Mouse (Mus musculus) kidney, postnatal 10 days (tissue): ENCODE measurements at regions not wholly inside any gene's neighbourhood (a gene's known extent, or its start where the extent isn't known, plus 50 kb on each side); places are given as distances from the start of the nearest gene placed in this dataset.

ENCODE experiments used
- DNase-seq: peaks from one replicate; pipeline ENCODE4 v3.0.0; 2021; ENCODE audit warnings: mixed read lengths

DNA sequence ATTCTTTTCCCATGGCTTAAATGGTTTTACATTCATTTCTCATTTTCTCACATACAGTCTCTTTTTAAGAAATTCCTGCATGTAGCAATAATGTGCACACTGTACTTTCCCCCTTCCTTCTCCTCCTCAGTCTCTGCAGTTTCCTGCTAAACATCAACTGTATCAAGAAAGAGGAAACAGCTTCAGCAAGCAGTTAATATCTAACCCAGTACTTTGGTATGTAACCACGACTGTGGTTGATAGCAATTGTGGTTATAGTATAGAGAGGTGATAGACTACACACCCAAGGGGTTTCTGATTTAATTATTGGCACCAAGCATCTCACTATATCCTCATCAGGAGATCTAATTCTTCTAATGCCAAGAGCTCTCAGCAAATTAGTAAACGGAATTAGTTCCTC is 52.8 kb upstream of the Eci2 start:
- DNase-seq: no peak

GRCm38 (mm10) chr13:35085386-35085785 is 58.5 kb upstream of the Eci2 start:
- no peak for DNase-seq

- DNase-seq: peak; percentile 58
Measured at GRCm38 (mm10) chr13:35087246-35088040, 60.5 kb upstream of the Eci2 start.

DNA sequence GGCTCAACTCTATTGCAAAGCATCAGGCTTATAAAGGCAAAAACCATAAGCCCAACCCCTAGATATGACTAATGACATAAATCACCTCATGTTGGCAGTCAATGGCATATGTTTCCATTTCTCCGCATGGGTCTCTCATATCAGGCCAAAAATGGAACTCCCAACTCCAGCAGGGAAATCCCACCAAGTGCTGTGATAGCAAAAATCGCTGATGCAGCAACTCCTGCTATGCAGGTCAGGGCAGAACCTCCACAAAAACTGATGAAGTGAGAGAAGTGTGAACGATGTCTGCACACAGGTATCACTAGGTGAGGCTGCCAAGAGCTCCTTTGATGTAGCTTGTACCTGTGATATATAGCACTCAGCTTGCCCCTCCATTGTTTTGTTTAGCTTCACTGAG is 64.3 kb upstream of the Eci2 start:
- DNase-seq: no peak

- no peak for DNase-seq
Measured at GRCm38 (mm10) chr13:35119782-35120181, 92.9 kb upstream of the Eci2 start.

DNA sequence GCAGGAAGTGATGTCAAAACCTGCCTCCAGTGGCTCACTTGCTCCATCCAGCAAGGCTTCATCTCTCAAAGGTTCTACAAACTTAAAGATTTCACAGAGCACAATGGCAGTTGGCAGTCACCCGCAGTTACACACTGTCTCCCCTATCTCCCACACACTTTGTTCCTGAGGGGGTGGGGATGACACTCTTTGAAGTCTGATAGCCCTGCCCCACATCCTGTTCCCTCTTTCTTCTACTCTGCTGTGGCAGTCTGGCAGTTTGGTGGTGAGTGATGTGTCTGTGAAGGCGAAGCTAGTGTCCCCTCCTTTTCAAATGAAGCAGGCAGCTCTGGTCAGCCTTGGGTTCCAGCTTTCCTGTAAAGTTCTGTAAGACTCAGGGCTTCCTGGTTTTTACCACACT is 102.6 kb upstream of the Eci2 start:
- DNase-seq: no peak

- no peak for DNase-seq
Measured at GRCm38 (mm10) chr13:35131272-35132185, 104.6 kb upstream of the Eci2 start.

GRCm38 (mm10) chr13:35151629-35152028 is 124.7 kb upstream of the Eci2 start:
- DNase-seq: no peak

- no peak for DNase-seq
Measured at GRCm38 (mm10) chr13:35159456-35159855, 132.6 kb upstream of the Eci2 start.

- DNase-seq: no peak
Measured at GRCm38 (mm10) chr13:35160767-35161166, 133.9 kb upstream of the Eci2 start.

DNA sequence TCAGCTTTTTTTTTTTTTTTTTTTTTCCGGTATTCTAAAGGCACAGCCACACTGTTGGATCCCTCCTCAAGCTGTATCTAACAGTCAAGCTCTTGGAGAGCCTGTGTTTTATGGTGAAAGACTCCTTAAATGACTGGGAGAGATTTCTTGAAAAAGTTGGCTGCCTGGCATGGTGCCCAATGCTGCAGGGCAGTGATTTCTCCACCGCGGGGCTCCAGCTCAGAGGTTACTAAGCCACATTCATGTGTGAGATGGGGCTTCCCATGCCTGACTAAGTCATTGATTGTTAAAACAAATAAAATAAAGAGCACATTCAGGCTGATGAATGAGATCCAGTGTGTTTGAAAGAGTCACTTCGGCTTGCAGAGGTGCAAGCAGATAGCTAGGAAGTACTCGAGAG is 139.2 kb upstream of the Eci2 start:
- peak; percentile 59 for DNase-seq

GRCm38 (mm10) chr13:35166831-35167541 is 140.1 kb upstream of the Eci2 start:
- no peak for DNase-seq

DNA sequence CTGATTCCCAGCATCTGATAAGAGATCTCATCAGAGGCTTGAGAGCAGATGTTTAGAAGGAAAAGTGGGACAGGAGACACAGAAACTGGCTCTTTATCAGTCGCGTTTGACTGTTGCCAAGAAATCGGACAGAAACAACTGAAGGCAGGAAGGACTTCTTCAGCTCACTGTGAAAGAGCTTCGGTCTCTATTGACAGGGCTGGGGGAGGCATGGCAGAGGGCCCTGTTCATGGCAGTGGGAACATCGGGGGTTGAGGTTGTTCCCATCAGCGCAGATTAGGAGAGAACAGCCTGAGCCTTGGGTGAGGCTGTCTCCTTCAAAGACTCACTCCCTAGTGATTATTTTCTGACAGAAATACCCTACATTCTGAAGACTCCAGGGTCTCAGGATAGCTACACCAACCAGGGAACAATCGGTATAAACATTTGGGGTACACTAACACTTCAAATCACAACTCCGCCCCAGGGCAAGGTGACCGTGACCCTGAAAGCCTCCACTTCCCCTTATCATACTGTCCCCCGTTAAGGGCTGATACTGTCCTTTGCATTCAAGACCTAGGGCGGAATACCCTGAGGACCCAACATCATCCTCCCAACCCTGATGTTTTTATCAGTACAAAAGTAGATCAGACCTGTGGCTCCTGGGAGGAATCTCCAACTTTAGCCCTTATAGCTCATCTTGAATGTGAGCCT is 144.8 kb upstream of the Eci2 start:
- no peak for DNase-seq

- no peak for DNase-seq
Measured at GRCm38 (mm10) chr13:35173522-35173921, 146.6 kb upstream of the Eci2 start.

GRCm38 (mm10) chr13:35175587-35175986 is 148.7 kb upstream of the Eci2 start:
- no peak for DNase-seq

- no peak for DNase-seq
Measured at GRCm38 (mm10) chr13:35177305-35177704, 150.4 kb upstream of the Eci2 start.

DNA sequence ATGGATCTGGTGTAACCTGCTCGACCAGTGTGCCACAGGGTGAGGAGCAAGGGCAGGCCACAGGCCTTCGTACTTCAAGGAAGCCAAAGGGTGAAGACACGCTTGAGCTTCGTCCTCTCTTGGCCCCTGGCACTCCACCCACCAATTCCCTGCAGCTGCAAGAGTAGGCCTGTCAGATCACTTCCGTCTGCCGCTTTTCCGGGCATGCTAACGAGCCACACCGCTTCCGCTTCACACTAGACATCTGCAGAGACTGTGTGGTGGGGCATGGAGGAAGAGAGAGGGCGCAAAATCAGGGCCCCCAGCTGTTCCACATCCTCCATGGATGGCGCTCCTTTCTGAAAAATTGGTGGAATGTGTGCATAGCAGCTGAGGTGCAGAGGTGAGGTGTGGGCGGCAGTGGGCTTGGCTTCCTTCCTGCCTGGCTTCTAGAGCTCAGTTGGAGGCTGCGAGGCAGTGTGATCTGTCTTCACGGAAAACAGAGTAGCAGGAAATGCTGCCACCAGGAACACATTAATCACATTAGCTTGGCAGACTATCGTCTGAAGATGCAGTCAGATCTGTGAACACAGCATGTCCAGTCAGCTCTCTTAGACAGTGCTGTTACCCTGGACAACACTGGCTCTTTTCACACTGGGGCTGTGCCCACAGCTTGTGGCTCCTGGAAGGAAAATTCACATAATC is 162.3 kb upstream of the Eci2 start:
- peak; percentile 74 for DNase-seq

- no peak for DNase-seq
Measured at GRCm38 (mm10) chr13:35202069-35202468, 175.2 kb upstream of the Eci2 start.

DNA sequence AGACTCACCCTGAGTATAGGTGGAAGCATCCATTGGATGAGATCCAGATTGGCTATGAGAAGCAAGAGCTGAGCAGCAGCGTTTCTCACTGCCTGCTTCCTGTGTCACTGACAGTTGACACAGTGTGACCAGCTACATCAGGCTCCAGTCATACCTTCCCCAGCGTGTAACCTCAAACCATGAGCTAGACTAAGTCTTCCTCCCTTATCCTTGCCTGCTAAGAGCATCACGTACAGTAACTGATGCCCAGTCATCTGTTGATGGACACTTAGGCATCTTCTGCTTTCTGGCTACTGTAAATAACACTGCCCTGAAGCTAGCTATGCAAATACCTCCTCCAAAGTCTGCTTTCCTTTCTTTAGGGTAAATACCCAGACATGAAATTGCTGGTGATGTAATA is 181.4 kb upstream of the Eci2 start:
- no peak for DNase-seq

- DNase-seq: no peak
Measured at GRCm38 (mm10) chr13:35209551-35209950, 182.7 kb upstream of the Eci2 start.

- no peak for DNase-seq
Measured at GRCm38 (mm10) chr13:35211834-35212233, 184.9 kb upstream of the Eci2 start.

- peak; percentile 39 for DNase-seq
Measured at GRCm38 (mm10) chr13:35212276-35212675, 185.4 kb upstream of the Eci2 start.
